Comparison of ENCODE assay signal across 10 mouse cellular contexts in genomic region chr5:9725601-9726268, GRCm38 (mm10). TPM values are rescaled to one million over a fixed set of nuclear protein-coding genes. Genes with fewer than 3 reads are reported as not detected.
A peak's percentile ranks its signal among the peaks of the same experiment; 100 is the strongest.
DNase-seq lines count a peak whose midpoint lies in the region; ATAC-seq lines count a peak whose summit lies in the region.
"Had no signal": no experiment of that assay in that cellular context is flagged by ENCODE, and none has a peak within 500 bp of the region (broad histone marks: within the 10 kb centered on the region; RNA-seq: fewer than 3 reads in every experiment).

No protein-coding gene starts in this region.

- peak; percentile 5 for DNase-seq in gastrocnemius, postnatal 10 days
- no peak for DNase-seq in gastrocnemius, postnatal 36 days
- peak; percentile 87 to 93 for DNase-seq in right cerebral cortex, postnatal 10 days (ENCODE audit: low spot score in 2 of 2)
- no peak for DNase-seq in thymus, postnatal 4 days

- peak overlapping the region; percentile 54 for H3K4me3 ChIP-seq in forebrain, embryonic 13.5 days
- H3K4me3 ChIP-seq in intestine, embryonic 16.5 days (ENCODE audit: low read length): peak overlapping the region; percentile 43
- H3K4me3 ChIP-seq in limb, embryonic 13.5 days: peak overlapping the region; percentile 47

- peaks cover 39% of the 10 kb centered on the region for H3K27me3 ChIP-seq in forebrain, embryonic 13.5 days
- peaks cover 18% of the 10 kb centered on the region for H3K27me3 ChIP-seq in intestine, embryonic 16.5 days (replicated peaks; ENCODE audit: control insufficient read depth, insufficient read depth, low read length)
- peaks cover 30% of the 10 kb centered on the region for H3K27me3 ChIP-seq in limb, embryonic 13.5 days

- no peaks in the 10 kb centered on the region for H3K9me3 ChIP-seq in forebrain, embryonic 13.5 days (replicated peaks)
- no peaks in the 10 kb centered on the region for H3K9me3 ChIP-seq in intestine, embryonic 16.5 days (ENCODE audit: control insufficient read depth, low read length)
- H3K9me3 ChIP-seq in limb, embryonic 13.5 days: no peaks in the 10 kb centered on the region

- peak overlapping the region; percentile 96 for H3K4me2 ChIP-seq in forebrain, embryonic 13.5 days
- peak overlapping the region; percentile 65 for H3K4me2 ChIP-seq in intestine, embryonic 16.5 days (ENCODE audit: low read depth, low read length)
- peak overlapping the region; percentile 91 for H3K4me2 ChIP-seq in limb, embryonic 13.5 days (replicated peaks)

- under 1% methylated on average over 22 of the region's 22 CpGs for WGBS in forebrain, embryonic 13.5 days
- WGBS in intestine, embryonic 16.5 days: under 1% methylated on average over 22 of the region's 22 CpGs
- under 1% methylated on average over 22 of the region's 22 CpGs for WGBS in limb, embryonic 13.5 days

- H3K36me3 ChIP-seq in forebrain, embryonic 13.5 days (ENCODE audit: poor library complexity, severe bottlenecking): no peaks in the 10 kb centered on the region
- H3K36me3 ChIP-seq in intestine, embryonic 16.5 days (ENCODE audit: control insufficient read depth, insufficient read depth, low read length): no peaks in the 10 kb centered on the region
- no peaks in the 10 kb centered on the region for H3K36me3 ChIP-seq in limb, embryonic 13.5 days

- H3K9ac ChIP-seq in forebrain, embryonic 13.5 days: peak overlapping the region; percentile 64
- no peak overlapping the region for H3K9ac ChIP-seq in intestine, embryonic 16.5 days (ENCODE audit: low read depth, low read length)
- H3K9ac ChIP-seq in limb, embryonic 13.5 days: peak overlapping the region; percentile 62
- H3K9ac ChIP-seq: liver, embryonic 14.5 days had no signal

- intact Hi-C loops in gastrocnemius, postnatal 36 days (cut with DNase I): no loop called here

- peak; percentile 73 for ATAC-seq in cerebellum, adult (ENCODE audit: insufficient number of reproducible peaks, low FRiP score, low TSS enrichment)
- peak; percentile 95 for ATAC-seq in forebrain, embryonic 13.5 days
- peak; percentile 82 for ATAC-seq in intestine, embryonic 16.5 days
- ATAC-seq in limb, embryonic 13.5 days (ENCODE audit: low FRiP score, low read depth): peak; percentile 88

- H3K27ac ChIP-seq in forebrain, embryonic 13.5 days: no peak overlapping the region
- H3K27ac ChIP-seq in intestine, embryonic 16.5 days (ENCODE audit: low read length): no peak overlapping the region
- H3K27ac ChIP-seq in limb, embryonic 13.5 days: no peak overlapping the region
- H3K27ac ChIP-seq: liver, embryonic 14.5 days had no signal

- peaks cover 16% of the 10 kb centered on the region for H3K4me1 ChIP-seq in forebrain, embryonic 13.5 days
- peaks cover 11% of the 10 kb centered on the region for H3K4me1 ChIP-seq in intestine, embryonic 16.5 days (ENCODE audit: control insufficient read depth, insufficient read depth, low read length)
- peaks cover 16% of the 10 kb centered on the region for H3K4me1 ChIP-seq in limb, embryonic 13.5 days

RNA-seq across cellular contexts. Expression of gene Grm3, which starts 0.8 kb away (rescaled TPM):
- under 1 TPM; 0.25 to 0.26 TPM for total RNA-seq in gastrocnemius, postnatal 10 days (2021)
- total RNA-seq in gastrocnemius, postnatal 36 days (2021): not detected
- 3.6 and 7.2 TPM in 2 replicates for polyA plus RNA-seq in forebrain, embryonic 13.5 days (2015; fragmentation: Nextera tagmentation; extraction: Ambion mirVana)
- 0.16 TPM in 1 of 2 replicates, not detected in the other for polyA plus RNA-seq in intestine, embryonic 16.5 days (2015; fragmentation: Nextera tagmentation; extraction: Ambion mirVana)
- 0.70 and 0.90 TPM in 2 replicates for polyA plus RNA-seq in limb, embryonic 13.5 days (2015; fragmentation: Nextera tagmentation; extraction: Ambion mirVana)
- polyA plus RNA-seq: C2C12 had no signal

Comparison
In these comparisons a context has a peak if more than half of its experiments do, and no peak if none do; other contexts are left out.
1. DNase-seq: peak in gastrocnemius, postnatal 10 days (single experiment) and right cerebral cortex, postnatal 10 days (2 of 2); none in gastrocnemius, postnatal 36 days (0 of 2) and thymus, postnatal 4 days (single experiment).
2. Peak in every context shown above with its lines, with median percentiles within 50 percentile points of each other: ATAC-seq, H3K4me2 ChIP-seq and H3K4me3 ChIP-seq.